Mouse (Mus musculus) heart, postnatal 4 days (tissue): ENCODE results near the gene Stard13. TPM values are rescaled to one million over a fixed set of nuclear protein-coding genes. Genes with fewer than 3 reads are reported as not detected.

ENCODE experiments used
- DNase-seq: peaks from one replicate; pipeline ENCODE4 v3.0.0; 2021
- total RNA-seq, 2 experiments: library from RNA; stranded (reverse); gene quantifications; 2 replicates each; pipeline ENCODE4 v1.2.3; 2021

Gene Stard13
- total RNA-seq, 2 experiments from 2014 or later: 20.1 to 20.8 TPM

DNA sequence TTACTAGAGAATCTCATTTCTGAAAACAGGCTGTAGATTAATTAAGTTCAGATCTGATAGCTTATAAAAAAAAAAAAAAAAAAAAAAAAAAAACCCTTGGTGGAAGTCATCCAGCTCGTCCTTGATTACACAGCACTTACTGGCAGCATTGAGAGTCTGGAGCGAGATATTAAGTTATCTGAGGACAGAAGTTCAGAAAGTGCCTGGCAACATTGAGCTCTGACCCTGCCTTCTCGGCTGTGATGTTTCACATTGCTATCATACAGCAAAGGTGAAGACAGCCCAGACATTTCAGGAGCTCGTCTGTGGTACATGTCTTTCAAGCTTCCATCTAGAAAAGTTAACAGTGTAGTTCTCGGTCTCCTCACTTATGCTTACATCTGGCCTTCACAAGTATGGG, 95.7 kb downstream of the Stard13 start:
- DNase-seq: no peak

GRCm38 (mm10) chr5:151137311-151137710, 96.3 kb downstream of the Stard13 start:
- DNase-seq: no peak

GRCm38 (mm10) chr5:151135965-151136364, 97.7 kb downstream of the Stard13 start:
- no peak for DNase-seq

DNA sequence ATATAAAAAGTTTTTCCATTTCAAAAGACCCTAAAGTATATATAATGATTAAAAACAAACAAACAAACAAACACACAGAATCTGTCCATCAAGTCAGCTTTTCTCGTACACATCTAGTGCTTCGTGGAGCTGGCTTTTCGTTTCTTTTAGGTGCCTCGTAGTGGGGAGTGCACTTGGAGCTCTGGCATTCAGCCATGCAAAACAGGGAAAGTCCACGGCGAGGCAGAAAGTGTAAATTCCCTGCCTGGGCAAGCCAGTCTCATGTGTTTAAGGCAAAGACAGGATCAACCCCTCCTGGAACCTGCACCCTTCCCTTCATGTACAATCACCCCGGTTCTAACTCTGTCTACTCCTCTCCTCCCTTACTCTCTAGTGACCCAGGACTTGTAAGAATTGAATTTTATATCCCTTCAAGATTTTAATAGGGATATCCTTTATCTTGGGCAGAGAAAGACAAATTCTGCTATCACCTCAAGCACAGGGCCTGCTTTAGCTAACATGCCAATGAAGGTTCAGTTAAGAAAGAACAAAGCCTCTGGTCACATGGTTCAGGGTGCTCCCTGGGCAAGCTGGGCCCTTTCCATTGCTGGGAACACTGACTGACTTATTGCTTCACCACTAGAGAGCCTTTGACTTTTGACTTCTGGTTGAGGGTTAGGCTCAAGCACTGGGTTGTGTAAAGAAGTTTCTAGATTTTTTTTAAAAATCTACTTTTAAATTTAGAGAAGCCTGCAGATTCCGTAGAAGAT, 98.4 kb downstream of the Stard13 start:
- peak; percentile 23 for DNase-seq

GRCm38 (mm10) chr5:151134202-151134601, 99.4 kb downstream of the Stard13 start:
- no peak for DNase-seq

GRCm38 (mm10) chr5:151133744-151134143, 99.9 kb downstream of the Stard13 start:
- no peak for DNase-seq

DNA sequence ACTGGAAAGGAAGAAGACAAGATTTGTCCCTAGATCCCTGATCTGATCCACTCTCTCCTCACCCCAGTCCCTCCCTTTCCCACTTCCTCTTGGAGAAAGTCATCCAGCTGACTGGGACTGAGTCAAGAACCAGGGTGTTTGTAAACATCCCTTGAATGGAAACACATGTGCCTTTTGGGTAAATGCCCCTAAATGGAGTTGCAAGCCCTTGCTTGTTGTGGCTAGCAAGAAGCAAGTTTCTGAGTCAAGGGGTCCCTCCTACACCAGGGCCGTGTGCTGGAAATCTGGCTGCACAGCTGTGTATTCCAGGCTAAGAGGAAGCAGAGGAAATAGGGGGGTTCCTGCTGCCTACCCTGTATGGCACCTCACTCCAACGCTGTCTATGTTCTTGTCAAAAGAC, 103.9 kb downstream of the Stard13 start:
- DNase-seq: no peak

DNA sequence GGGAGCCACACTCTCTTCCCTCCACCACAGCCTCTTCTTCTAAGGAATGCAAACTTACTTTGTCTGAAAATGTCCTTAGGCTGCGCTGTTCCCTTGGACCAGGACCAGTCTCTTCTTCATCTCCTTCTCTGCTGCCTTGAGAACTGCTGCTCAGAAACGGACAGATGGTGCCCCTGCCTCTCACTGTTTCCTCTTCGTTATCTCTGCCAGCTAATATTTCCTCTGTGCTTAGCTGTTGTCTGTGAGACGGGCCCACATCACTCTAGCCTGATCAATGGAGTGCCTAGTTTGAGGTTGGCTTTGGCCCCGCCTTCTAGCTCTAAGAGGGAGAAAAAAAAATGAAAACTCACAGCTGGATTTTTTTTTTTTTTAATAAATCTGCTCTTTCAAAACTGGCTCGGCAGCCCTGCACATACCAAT, 106.3 kb downstream of the Stard13 start:
- DNase-seq: no peak

- DNase-seq: no peak
Measured at GRCm38 (mm10) chr5:151126608-151127005, 107.0 kb downstream of the Stard13 start.

GRCm38 (mm10) chr5:151125985-151126607, 107.5 kb downstream of the Stard13 start:
- peak; percentile 25 for DNase-seq

GRCm38 (mm10) chr5:151117846-151118245, 115.8 kb downstream of the Stard13 start:
- peak; percentile 34 for DNase-seq

DNA sequence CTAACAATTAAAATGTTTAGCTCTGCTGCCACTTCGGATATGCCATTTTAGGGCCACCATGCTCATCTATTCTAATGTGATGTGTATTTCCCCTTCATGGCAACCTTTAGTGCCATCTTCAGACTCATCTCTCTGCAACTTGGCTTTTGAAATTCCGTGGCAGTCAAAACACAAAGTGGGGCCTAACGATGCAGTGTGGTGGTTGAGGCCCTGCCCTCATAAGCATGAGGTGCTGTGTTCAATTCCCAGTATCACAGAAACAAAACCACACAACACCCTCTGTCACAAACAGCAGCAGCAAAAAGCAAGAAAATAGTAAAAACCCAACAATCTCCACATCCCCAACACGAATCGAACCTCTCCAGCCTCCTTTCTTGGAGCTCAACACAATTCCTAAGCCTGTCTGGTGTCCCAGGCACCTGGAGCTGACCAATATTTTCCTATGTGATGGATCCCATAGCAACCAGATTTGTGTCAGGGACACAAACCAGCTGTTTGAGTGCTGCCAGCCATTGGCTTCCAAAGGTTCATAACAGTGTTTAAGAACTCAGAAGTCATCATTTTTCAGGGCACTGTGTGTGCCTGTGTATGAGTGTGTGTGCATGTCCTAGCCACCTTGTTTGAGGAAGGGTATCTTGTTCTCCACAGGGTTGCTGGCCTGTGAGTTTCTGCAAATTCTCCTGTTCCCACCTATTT, 117.3 kb downstream of the Stard13 start:
- DNase-seq: peak; percentile 13

DNA sequence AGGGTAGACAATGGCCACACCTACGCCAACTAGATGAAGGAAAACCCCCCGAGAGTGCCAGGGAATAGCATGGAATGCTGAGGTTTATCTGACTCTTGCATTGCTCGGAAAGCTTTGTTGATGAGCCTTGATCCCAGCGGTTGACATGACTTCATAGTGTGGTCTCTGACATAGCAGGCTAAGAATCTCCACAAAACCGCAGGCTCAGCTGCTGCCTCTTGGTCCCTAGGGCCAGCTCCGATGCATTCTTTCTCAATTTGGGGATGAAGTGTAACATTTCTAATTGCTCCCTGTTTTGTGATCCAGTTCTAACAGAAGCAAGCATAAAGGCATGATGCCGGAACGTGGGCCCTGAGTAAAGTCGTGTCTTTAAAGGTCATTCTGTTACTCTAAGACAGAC, 120.9 kb downstream of the Stard13 start:
- DNase-seq: peak; percentile 17

- no peak for DNase-seq
Measured at GRCm38 (mm10) chr5:151111080-151111871, 122.4 kb downstream of the Stard13 start.

GRCm38 (mm10) chr5:151110461-151110908, 123.2 kb downstream of the Stard13 start:
- DNase-seq: peak; percentile 55

GRCm38 (mm10) chr5:151109822-151110221, 123.8 kb downstream of the Stard13 start:
- no peak for DNase-seq

DNA sequence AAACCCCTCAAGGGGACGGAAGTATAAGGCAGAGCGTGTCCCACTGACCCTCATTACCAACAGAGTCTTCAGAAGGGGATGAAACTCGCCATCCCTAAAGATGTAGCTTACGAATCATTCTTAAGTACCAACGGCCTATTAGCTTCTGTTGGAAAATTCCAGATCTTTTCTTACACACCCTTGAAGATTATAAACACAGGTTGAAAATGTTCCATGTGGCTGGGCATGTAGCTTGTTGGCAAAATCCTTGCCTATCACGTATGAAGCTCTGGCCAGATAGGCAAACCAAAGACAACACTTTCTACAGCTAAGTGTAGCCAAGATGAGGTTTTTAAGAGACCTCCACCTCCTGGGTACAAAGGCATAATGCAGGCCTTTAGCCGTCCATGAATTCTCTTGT, 124.7 kb downstream of the Stard13 start:
- no peak for DNase-seq

- no peak for DNase-seq
Measured at GRCm38 (mm10) chr5:151108291-151108897, 125.2 kb downstream of the Stard13 start.

DNA sequence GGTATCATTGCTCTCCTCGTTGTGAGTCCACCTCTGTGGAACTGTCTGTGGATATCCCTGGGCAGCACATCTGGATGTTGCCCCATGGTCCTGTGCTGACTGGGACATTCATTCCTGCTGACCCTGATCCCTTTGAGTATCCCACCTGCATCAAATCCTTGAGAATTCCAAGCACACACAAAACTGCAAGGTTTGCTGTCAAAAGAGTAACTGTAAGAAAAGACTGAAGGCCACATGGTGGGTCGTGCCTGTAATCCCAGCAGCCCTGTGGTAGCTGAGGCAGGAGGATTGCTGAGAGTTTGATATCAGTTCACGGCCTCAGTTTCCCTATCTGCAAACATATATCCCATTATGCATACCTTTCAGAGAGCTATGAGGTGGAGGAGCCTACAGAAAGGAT, 126.8 kb downstream of the Stard13 start:
- DNase-seq: no peak

- DNase-seq: no peak
Measured at GRCm38 (mm10) chr5:151105054-151105971, 128.3 kb downstream of the Stard13 start.
